Mouse (Mus musculus): ENCODE results near the gene Pfkfb1. TPM values are rescaled to one million over a fixed set of nuclear protein-coding genes. Genes with fewer than 3 reads are reported as not detected.

Pfkfb1 gene
- polyA plus RNA-seq, 1 experiment = 0.22 TPM

- TF ChIP-seq GATA1 (IDR thresholded peaks at IDR 0.05; ENCODE audit: borderline replicate concordance, low read length) = no peak
- Histone ChIP-seq H3K27me3 (replicated peaks) (peaks cover 12% of the 10 kb centered on the region), H3K4me3 (replicated peaks) (no peak overlapping the region), H3K4me1 (peaks cover 5% of the 10 kb centered on the region; the same call in 1 of the 2 replicates), H3K9me3 (no peaks in the 10 kb centered on the region), H3K36me3 (replicated peaks; ENCODE audit: low read length) (peaks cover 43% of the 10 kb centered on the region)
Observed at GRCm38 (mm10) chrX:150585116-150585515, 2.9 kb upstream of the Pfkfb1 start.

- Histone ChIP-seq H3K4me1 (peaks cover 5% of the 10 kb centered on the region; the same call in 1 of the 2 replicates), H3K9me3 (no peaks in the 10 kb centered on the region), H3K27me3 (replicated peaks) (peaks cover 24% of the 10 kb centered on the region), H3K4me3 (replicated peaks) (peak within 1 kb of the TSS; percentile 94), H3K36me3 (replicated peaks; ENCODE audit: low read length) (peaks cover 13% of the 10 kb centered on the region)
- TF ChIP-seq FLI1 (IDR thresholded peaks at IDR 0.05; ENCODE audit: low read length) = no peak
- TF ChIP-seq GATA1 (IDR thresholded peaks at IDR 0.05; ENCODE audit: borderline replicate concordance, low read length) = no peak
Observed at GRCm38 (mm10) chrX:150589696-150590095, 1.7 kb downstream of the Pfkfb1 start, which contains the start of gene Apex2. Gene Apex2 (minus strand): TSS chrX:150589868.

DNA sequence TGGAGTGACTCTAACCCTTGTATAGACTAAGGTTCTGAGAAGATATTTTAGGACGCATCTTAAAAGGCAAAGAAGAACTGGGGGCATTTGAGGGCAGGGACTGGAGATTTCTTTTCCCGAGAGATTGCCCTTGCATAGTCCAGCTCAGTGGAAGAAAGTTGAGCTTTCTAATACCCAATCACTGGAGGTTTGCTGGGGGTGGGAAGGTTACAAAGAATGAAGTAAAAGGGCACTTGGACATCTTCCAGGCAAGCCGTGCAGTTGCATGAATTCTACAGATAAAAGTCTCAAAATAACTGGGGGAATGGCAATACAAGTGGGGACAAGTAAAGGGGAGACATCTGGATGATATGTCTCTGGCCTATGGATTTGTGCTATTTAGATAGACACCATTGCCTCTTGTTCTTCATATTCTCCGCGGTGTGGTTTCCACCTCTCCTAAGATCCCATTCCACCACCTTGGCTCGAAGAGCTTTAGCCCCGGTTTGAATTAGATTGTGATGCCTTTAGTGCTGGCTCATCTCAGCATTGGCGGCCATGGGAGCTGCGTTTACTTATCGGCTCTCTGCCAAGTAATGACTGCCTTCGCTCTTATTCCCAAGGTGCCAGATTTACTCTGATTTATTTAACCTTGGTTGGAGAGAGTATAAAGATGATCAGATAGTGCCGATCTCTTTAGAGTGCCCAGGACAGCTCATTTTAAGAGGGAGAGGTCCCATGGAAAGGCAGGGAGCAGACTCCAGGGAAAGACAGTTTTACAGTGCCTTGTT is 5.4 kb downstream of the Pfkfb1 start:
- H3K27me3 ChIP-seq (replicated peaks) = peaks cover 14% of the 10 kb centered on the region
- peaks cover 5% of the 10 kb centered on the region; the same call in 1 of the 2 replicates for H3K4me1 ChIP-seq
- H3K4me3 ChIP-seq (replicated peaks) = no peak overlapping the region
- H3K9me3 ChIP-seq = no peaks in the 10 kb centered on the region
- TF ChIP-seq FLI1 (IDR thresholded peaks at IDR 0.05; ENCODE audit: low read length) (no peak), GATA1 (IDR thresholded peaks at IDR 0.05; ENCODE audit: borderline replicate concordance, low read length) (no peak)
- no peaks in the 10 kb centered on the region for H3K36me3 ChIP-seq (replicated peaks; ENCODE audit: low read length)

- H3K4me1 ChIP-seq = no peaks in the 10 kb centered on the region; the same call in 1 of the 2 replicates
- H3K36me3 ChIP-seq (replicated peaks; ENCODE audit: low read length) = no peaks in the 10 kb centered on the region
- H3K4me3 ChIP-seq (replicated peaks) = no peak overlapping the region
- H3K27me3 ChIP-seq (replicated peaks) = peaks cover 14% of the 10 kb centered on the region
- no peaks in the 10 kb centered on the region for H3K9me3 ChIP-seq
- TF ChIP-seq GATA1 (IDR thresholded peaks at IDR 0.05; ENCODE audit: borderline replicate concordance, low read length) = no peak
- no peak for TF ChIP-seq FLI1 (IDR thresholded peaks at IDR 0.05; ENCODE audit: low read length)
Observed at GRCm38 (mm10) chrX:150594176-150594575, 6.1 kb downstream of the Pfkfb1 start.

DNA sequence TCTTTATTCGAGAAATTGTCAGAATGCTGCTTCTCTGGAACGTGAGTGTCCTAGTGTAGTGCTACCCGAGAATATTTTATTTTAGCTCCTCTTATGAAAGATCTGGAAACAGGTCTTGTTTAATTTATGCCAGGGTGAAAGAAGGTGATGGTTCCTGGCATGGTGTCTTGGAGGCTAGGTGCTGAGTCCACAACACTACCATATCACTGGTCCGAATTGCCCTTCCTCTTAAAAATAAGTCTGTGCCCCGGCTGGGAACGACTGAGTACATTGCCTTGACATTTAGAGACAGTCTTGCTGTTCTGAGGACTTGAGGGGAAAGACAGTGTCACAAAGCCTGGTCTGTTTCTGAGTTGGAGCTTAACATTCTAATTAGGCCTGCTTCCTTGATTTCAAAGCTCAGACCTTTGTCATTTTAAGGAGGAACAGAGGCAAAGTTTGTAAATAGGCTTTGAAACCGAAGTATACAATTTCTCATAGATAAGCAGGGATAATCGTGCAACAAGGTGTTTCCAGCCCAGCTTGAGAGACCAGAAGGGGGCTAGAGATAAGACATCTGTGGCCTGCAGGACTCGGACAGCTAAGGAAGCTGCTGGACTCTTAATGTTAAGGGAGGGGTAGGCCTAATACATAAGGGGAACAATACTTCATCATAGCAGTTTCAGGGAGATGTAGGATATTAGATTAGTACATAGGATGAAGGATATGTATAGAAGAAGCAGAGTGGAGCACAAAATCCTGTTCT is 7.2 kb downstream of the Pfkfb1 start:
- Histone ChIP-seq H3K4me3 (replicated peaks) (no peak overlapping the region), H3K4me1 (no peaks in the 10 kb centered on the region; the same call in 1 of the 2 replicates), H3K9me3 (no peaks in the 10 kb centered on the region), H3K36me3 (replicated peaks; ENCODE audit: low read length) (no peaks in the 10 kb centered on the region), H3K27me3 (replicated peaks) (peaks cover 14% of the 10 kb centered on the region)
- TF ChIP-seq FLI1 (IDR thresholded peaks at IDR 0.05; ENCODE audit: low read length) (no peak), GATA1 (IDR thresholded peaks at IDR 0.05; ENCODE audit: borderline replicate concordance, low read length) (no peak)

GRCm38 (mm10) chrX:150598882-150599281 is 10.9 kb downstream of the Pfkfb1 start:
- TF ChIP-seq FLI1 (IDR thresholded peaks at IDR 0.05; ENCODE audit: low read length) (no peak), GATA1 (IDR thresholded peaks at IDR 0.05; ENCODE audit: borderline replicate concordance, low read length) (no peak)
- H3K27me3 ChIP-seq (replicated peaks) = peaks cover 9% of the 10 kb centered on the region
- H3K4me1 ChIP-seq = no peaks in the 10 kb centered on the region; the same call in 1 of the 2 replicates
- H3K4me3 ChIP-seq (replicated peaks) = no peak overlapping the region
- no peaks in the 10 kb centered on the region for H3K36me3 ChIP-seq (replicated peaks; ENCODE audit: low read length)
- no peaks in the 10 kb centered on the region for H3K9me3 ChIP-seq

- Histone ChIP-seq H3K4me3 (replicated peaks) (no peak overlapping the region), H3K36me3 (replicated peaks; ENCODE audit: low read length) (no peaks in the 10 kb centered on the region), H3K27me3 (replicated peaks) (no peaks in the 10 kb centered on the region), H3K9me3 (no peaks in the 10 kb centered on the region), H3K4me1 (no peaks in the 10 kb centered on the region)
- TF ChIP-seq FLI1 (IDR thresholded peaks at IDR 0.05; ENCODE audit: low read length) = no peak
- TF ChIP-seq GATA1 (IDR thresholded peaks at IDR 0.05; ENCODE audit: borderline replicate concordance, low read length) = no peak
Observed at GRCm38 (mm10) chrX:150636421-150636820, 48.4 kb downstream of the Pfkfb1 start.

DNA sequence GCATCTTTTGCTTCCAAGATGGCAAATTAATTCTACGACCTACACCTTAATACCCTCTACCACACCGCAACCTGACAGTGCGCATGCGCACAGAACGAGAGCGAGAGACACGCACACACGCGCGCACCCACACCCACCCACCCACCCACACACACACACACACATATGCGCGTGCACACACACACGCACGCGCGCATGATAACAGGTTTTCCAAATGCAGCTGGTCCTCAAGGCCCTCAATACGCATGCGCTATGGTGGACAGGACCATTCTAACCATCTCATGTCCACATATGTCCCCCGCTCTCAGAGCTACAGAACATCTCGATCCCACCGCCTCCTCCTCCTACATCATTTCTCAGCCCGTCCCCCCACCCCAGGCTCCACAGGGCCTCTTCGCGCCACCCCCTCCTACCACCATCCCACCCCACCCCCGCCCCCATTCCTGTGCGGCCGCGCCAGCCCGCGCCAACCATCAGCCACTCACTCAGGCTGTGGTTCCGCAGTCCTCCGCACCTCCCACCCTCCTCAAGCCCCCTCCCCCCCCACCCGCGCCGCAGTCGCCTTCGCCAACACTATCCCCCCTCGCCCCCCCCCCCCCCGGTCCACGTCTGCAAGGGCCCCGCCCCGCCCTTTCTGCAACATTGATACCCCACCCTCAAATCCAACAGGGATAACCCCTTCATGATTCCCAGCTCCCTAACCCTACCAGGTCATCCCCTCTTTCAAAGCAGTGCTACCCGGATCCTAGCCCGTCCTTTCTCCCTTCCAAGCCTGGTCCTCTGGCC is 68.3 kb downstream of the Pfkfb1 start:
- H3K4me1 ChIP-seq = peaks cover 6% of the 10 kb centered on the region; the same call in 1 of the 2 replicates
- peak overlapping the region; percentile 78 for H3K4me3 ChIP-seq (replicated peaks)
- H3K9me3 ChIP-seq = 0 out of 2 replicates have a peak, but pooled peaks cover 4% of the 10 kb centered on the region
- peaks cover 51% of the 10 kb centered on the region for H3K27me3 ChIP-seq (replicated peaks)
- no peaks in the 10 kb centered on the region for H3K36me3 ChIP-seq (replicated peaks; ENCODE audit: low read length)
- TF ChIP-seq FLI1 (IDR thresholded peaks at IDR 0.05; ENCODE audit: low read length) = no peak
- no peak for TF ChIP-seq GATA1 (IDR thresholded peaks at IDR 0.05; ENCODE audit: borderline replicate concordance, low read length)

Measured in megakaryocyte, embryonic 14.5 days (primary cell).